Comparison of ENCODE assay signal across 8 mouse cellular contexts in genomic region chr15:99972989-99973911, GRCm38 (mm10). TPM values are rescaled to one million over a fixed set of nuclear protein-coding genes. Genes with fewer than 3 reads are reported as not detected.
DNase-seq lines count a peak whose midpoint lies in the region; ATAC-seq lines count a peak whose summit lies in the region.

No protein-coding gene starts in this region.

- H3K4me1 ChIP-seq in intestine, embryonic 14.5 days (replicated peaks; ENCODE audit: control insufficient read depth, insufficient read depth, low read length): 0 out of 2 replicates have a peak, but pooled peaks cover 4% of the 10 kb centered on the region
- peaks cover 3% of the 10 kb centered on the region; the same call in 1 of the 2 replicates for H3K4me1 ChIP-seq in limb, embryonic 15.5 days
- peaks cover 11% of the 10 kb centered on the region for H3K4me1 ChIP-seq in midbrain, embryonic 15.5 days

- under 1% methylated on average over 83 of the region's 84 CpGs for WGBS in intestine, embryonic 14.5 days
- WGBS in limb, embryonic 15.5 days: under 1% methylated on average over 78 of the region's 84 CpGs
- WGBS in midbrain, embryonic 15.5 days: under 1% methylated on average over 84 of the region's 84 CpGs

- no peaks in the 10 kb centered on the region for H3K36me3 ChIP-seq in intestine, embryonic 14.5 days (ENCODE audit: control insufficient read depth, insufficient read depth, low read length)
- H3K36me3 ChIP-seq in limb, embryonic 15.5 days: no peaks in the 10 kb centered on the region
- H3K36me3 ChIP-seq in midbrain, embryonic 15.5 days (replicated peaks): no peaks in the 10 kb centered on the region
- no peaks in the 10 kb centered on the region for H3K36me3 ChIP-seq in splenic B cell, adult 2 months (ENCODE audit: control insufficient read depth, insufficient read depth, low read length, poor library complexity, severe bottlenecking)

- H3K27me3 ChIP-seq in intestine, embryonic 14.5 days (replicated peaks; ENCODE audit: control insufficient read depth, insufficient read depth, low read length): no peaks in the 10 kb centered on the region
- no peaks in the 10 kb centered on the region for H3K27me3 ChIP-seq in limb, embryonic 15.5 days
- no peaks in the 10 kb centered on the region for H3K27me3 ChIP-seq in midbrain, embryonic 15.5 days (replicated peaks)
- no peaks in the 10 kb centered on the region for H3K27me3 ChIP-seq in splenic B cell, adult 2 months (ENCODE audit: control insufficient read depth, insufficient read depth, low read length, poor library complexity, severe bottlenecking)

- H3K9me3 ChIP-seq in intestine, embryonic 14.5 days (ENCODE audit: control insufficient read depth, low read length): no peaks in the 10 kb centered on the region
- no peaks in the 10 kb centered on the region for H3K9me3 ChIP-seq in limb, embryonic 15.5 days
- no peaks in the 10 kb centered on the region for H3K9me3 ChIP-seq in midbrain, embryonic 15.5 days

- peak overlapping the region; percentile 64 for H3K4me2 ChIP-seq in intestine, embryonic 14.5 days (ENCODE audit: low read length)
- H3K4me2 ChIP-seq in limb, embryonic 15.5 days: peak overlapping the region; percentile 54
- H3K4me2 ChIP-seq in midbrain, embryonic 15.5 days: peak overlapping the region; percentile 91

- H3K9ac ChIP-seq in intestine, embryonic 14.5 days (ENCODE audit: low read length): peak overlapping the region; percentile 73
- peak overlapping the region; percentile 87 for H3K9ac ChIP-seq in limb, embryonic 15.5 days
- H3K9ac ChIP-seq in midbrain, embryonic 15.5 days: peak overlapping the region; percentile 67

- peak; percentile 85 for ATAC-seq in intestine, embryonic 14.5 days (replicated peaks; ENCODE audit: low FRiP score, low TSS enrichment, low read depth)
- peak; percentile 78 for ATAC-seq in limb, embryonic 15.5 days (ENCODE audit: insufficient number of reproducible peaks, low FRiP score, low TSS enrichment, low read depth)
- peak; percentile 90 for ATAC-seq in midbrain, embryonic 15.5 days (replicated peaks)

- peak; percentile 10 for DNase-seq in layer of hippocampus, adult 11-12 months (ENCODE audit: low spot score)
- DNase-seq in layer of hippocampus, adult 9-11 months: no peak
- peak; percentile 21 for DNase-seq in cerebellum, adult 9-10 months
- DNase-seq in forelimb bud, embryonic 11.5 days (ENCODE audit: low read depth, low spot score): peak; percentile 67
- DNase-seq in intestine, embryonic 14.5 days (ENCODE audit: low spot score): peak; percentile 97
- peak; percentile 31 for DNase-seq in splenic B cell, adult 2 months (ENCODE audit: low read depth, low spot score)

- H3K27ac ChIP-seq in intestine, embryonic 14.5 days (ENCODE audit: low read depth): peak overlapping the region; percentile 91
- peak overlapping the region; percentile 97 for H3K27ac ChIP-seq in limb, embryonic 15.5 days
- H3K27ac ChIP-seq in midbrain, embryonic 15.5 days: peak overlapping the region; percentile 97

- peak overlapping the region; percentile 85 for H3K4me3 ChIP-seq in intestine, embryonic 14.5 days (ENCODE audit: low read depth, low read length)
- H3K4me3 ChIP-seq in limb, embryonic 15.5 days: peak overlapping the region; percentile 99
- H3K4me3 ChIP-seq in midbrain, embryonic 15.5 days: peak overlapping the region; percentile 88

RNA-seq across cellular contexts. Expression of gene Larp4, which starts 3.4 kb away (rescaled TPM):
- 47.3 and 49.0 TPM in 2 replicates for polyA plus RNA-seq in intestine, embryonic 14.5 days (2014; fragmentation: Nextera tagmentation; extraction: Ambion mirVana)
- 26.3 and 27.2 TPM in 2 replicates for polyA plus RNA-seq in limb, embryonic 15.5 days (2015; fragmentation: Nextera tagmentation; extraction: Ambion mirVana)
- polyA plus RNA-seq in midbrain, embryonic 15.5 days (2015; fragmentation: Nextera tagmentation; extraction: Ambion mirVana): 19.8 and 21.4 TPM in 2 replicates

RNA-seq across cellular contexts. Expression of gene Fam186a, which starts 6.4 kb away (rescaled TPM):
- 0.01 TPM in 1 of 2 replicates, not detected in the other for polyA plus RNA-seq in intestine, embryonic 14.5 days (2014; fragmentation: Nextera tagmentation; extraction: Ambion mirVana)
- 0.10 TPM in 1 of 2 replicates, not detected in the other for polyA plus RNA-seq in limb, embryonic 15.5 days (2015; fragmentation: Nextera tagmentation; extraction: Ambion mirVana)
- 0.09 TPM in 1 of 2 replicates, not detected in the other for polyA plus RNA-seq in midbrain, embryonic 15.5 days (2015; fragmentation: Nextera tagmentation; extraction: Ambion mirVana)
